Mouse (Mus musculus) layer of hippocampus, postnatal 14 days (tissue): Measurements from ENCODE around the gene Hps1. TPM values are rescaled to one million over a fixed set of nuclear protein-coding genes. Genes with fewer than 3 reads are reported as not detected.
A peak's percentile ranks its signal among the peaks of the same experiment; 100 is the strongest.

Source experiments
- DNase-seq, 2 experiments: peaks; one replicate each; pipeline ENCODE4 v3.0.0; 2021 to 2022; ENCODE audit warnings: low spot score in 2 of 2, mixed read lengths in 1 of 2
- total RNA-seq, 2 experiments: library from RNA; stranded (reverse); gene quantifications; 2 replicates each; pipeline ENCODE4 v1.2.3; 2021

Gene Hps1
- total RNA-seq, 2 experiments from 2014 or later, result 7.2 to 9.9 TPM

GRCm38 (mm10) chr19:42755148-42755870 is 24.5 kb downstream of the Hps1 start:
- no peak for DNase-seq

GRCm38 (mm10) chr19:42753141-42753917 is 26.4 kb downstream of the Hps1 start:
- peak in 1 of 2 experiments; percentile 37 for DNase-seq

GRCm38 (mm10) chr19:42752363-42752931 is 27.3 kb downstream of the Hps1 start, which contains the start of gene Pyroxd2:
Gene Pyroxd2 (minus strand): TSS chr19:42752775.
- peak; percentile 66 to 69 for DNase-seq

GRCm38 (mm10) chr19:42750196-42750595 is 29.6 kb downstream of the Hps1 start:
- DNase-seq, result no peak

GRCm38 (mm10) chr19:42746702-42747101 is 33.1 kb downstream of the Hps1 start:
- no peak for DNase-seq

- DNase-seq, result no peak
Measured at GRCm38 (mm10) chr19:42745869-42746224, 33.9 kb downstream of the Hps1 start.

- no peak for DNase-seq
Measured at GRCm38 (mm10) chr19:42745084-42745868, 34.5 kb downstream of the Hps1 start.

GRCm38 (mm10) chr19:42744162-42744586 is 35.6 kb downstream of the Hps1 start:
- peak; percentile 62 to 76 for DNase-seq

- no peak for DNase-seq
Measured at GRCm38 (mm10) chr19:42743261-42743660, 36.5 kb downstream of the Hps1 start.

GRCm38 (mm10) chr19:42741884-42742283 is 37.9 kb downstream of the Hps1 start:
- peak in 1 of 2 experiments; percentile 39 for DNase-seq

GRCm38 (mm10) chr19:42740163-42740899 is 39.4 kb downstream of the Hps1 start:
- no peak for DNase-seq

- no peak for DNase-seq
Measured at GRCm38 (mm10) chr19:42739734-42740133, 40.0 kb downstream of the Hps1 start.

GRCm38 (mm10) chr19:42737753-42738152 is 42.0 kb downstream of the Hps1 start:
- DNase-seq, result no peak

GRCm38 (mm10) chr19:42734982-42735381 is 44.8 kb downstream of the Hps1 start:
- no peak for DNase-seq

- DNase-seq, result no peak
Measured at GRCm38 (mm10) chr19:42727424-42727823, 52.4 kb downstream of the Hps1 start.

GRCm38 (mm10) chr19:42726766-42727165 is 53.0 kb downstream of the Hps1 start:
- no peak for DNase-seq

- no peak for DNase-seq
Measured at GRCm38 (mm10) chr19:42725973-42726350, 53.8 kb downstream of the Hps1 start.

- no peak for DNase-seq
Measured at GRCm38 (mm10) chr19:42725056-42725972, 54.5 kb downstream of the Hps1 start.

- DNase-seq, result no peak
Measured at GRCm38 (mm10) chr19:42723302-42723701, 56.5 kb downstream of the Hps1 start.
